Mouse (Mus musculus): Measurements from ENCODE around the gene Raver1.

- TF ChIP-seq POLR2A (IDR thresholded peaks at IDR 0.05; ENCODE audit: extremely low read depth, insufficient read depth, low read length) (no peak), CTCF (IDR thresholded peaks at IDR 0.05; ENCODE audit: extremely low read depth, insufficient read depth, low read length) (no peak)
Measured at GRCm38 (mm10) chr9:21090537-21090936, 1.3 kb downstream of the Raver1 start.

Measured in cortical plate, adult 2 months (tissue).